Mouse (Mus musculus) ES-E14 (cell line): ENCODE results near the gene Tmem231.

Experiments
- CHD2 ChIP-seq: IDR thresholded peaks from 2 replicates; pipeline ENCODE4 v1.6.1; 2014; ENCODE audit warnings: mild to moderate bottlenecking, low read depth, low read length, inconsistent platforms
- HCFC1 ChIP-seq: IDR thresholded peaks from 2 replicates; pipeline ENCODE4 v1.6.1; 2012; ENCODE audit warnings: low read length, inconsistent platforms, borderline replicate concordance; ENCODE audit not compliant: insufficient read depth
- MAFK ChIP-seq: IDR thresholded peaks from 2 replicates; pipeline ENCODE4 v1.6.1; 2014; ENCODE audit warnings: mild to moderate bottlenecking, low read depth, low read length, inconsistent platforms; ENCODE audit not compliant: insufficient read depth

GRCm38 (mm10) chr8:111947954-111948353, 14.3 kb upstream of the Tmem231 start:
- TF ChIP-seq CHD2 (no peak), HCFC1 (no peak), MAFK (no peak)
